Mouse (Mus musculus) cortical plate, adult 2 months (tissue): ENCODE measurements around the gene Kank1.

ENCODE experiments used
- CTCF ChIP-seq: fragments of 200-500 bp; IDR thresholded peaks from 2 replicates; pipeline ENCODE4 v1.5.1; 2011; ENCODE audit warnings: mild to moderate bottlenecking, control low read depth, low read length; ENCODE audit not compliant: insufficient read depth; ENCODE audit errors: extremely low read depth
- POLR2A ChIP-seq: fragments of 200-500 bp; IDR thresholded peaks from 2 replicates; pipeline ENCODE4 v1.6.1; 2011; ENCODE audit warnings: mild to moderate bottlenecking, low read length, control low read depth; ENCODE audit not compliant: insufficient read depth; ENCODE audit errors: extremely low read depth

DNA sequence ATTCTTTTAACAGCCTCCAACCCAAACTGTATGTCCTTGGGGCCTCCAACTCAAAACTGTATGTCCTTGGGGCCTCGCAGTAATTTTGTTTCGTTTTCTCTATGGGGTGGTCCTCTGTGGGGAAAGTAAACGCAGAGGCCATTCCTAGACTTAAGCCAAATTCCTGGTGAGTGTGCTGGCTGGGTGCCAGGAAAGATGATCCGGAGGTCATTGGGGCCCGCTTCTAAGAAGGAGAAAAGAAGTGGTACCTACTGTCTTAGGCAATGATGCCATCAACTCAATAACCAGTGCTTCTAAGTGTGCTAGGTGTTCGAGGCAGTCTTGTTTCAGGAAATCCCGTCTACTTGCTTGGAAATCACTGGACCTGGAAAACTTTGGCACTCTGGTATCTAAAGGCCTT is 87.5 kb downstream of the Kank1 start:
- TF ChIP-seq CTCF (no peak), POLR2A (no peak)
